20 mouse cellular contexts compared by ENCODE assay signal in the genomic region with DNA sequence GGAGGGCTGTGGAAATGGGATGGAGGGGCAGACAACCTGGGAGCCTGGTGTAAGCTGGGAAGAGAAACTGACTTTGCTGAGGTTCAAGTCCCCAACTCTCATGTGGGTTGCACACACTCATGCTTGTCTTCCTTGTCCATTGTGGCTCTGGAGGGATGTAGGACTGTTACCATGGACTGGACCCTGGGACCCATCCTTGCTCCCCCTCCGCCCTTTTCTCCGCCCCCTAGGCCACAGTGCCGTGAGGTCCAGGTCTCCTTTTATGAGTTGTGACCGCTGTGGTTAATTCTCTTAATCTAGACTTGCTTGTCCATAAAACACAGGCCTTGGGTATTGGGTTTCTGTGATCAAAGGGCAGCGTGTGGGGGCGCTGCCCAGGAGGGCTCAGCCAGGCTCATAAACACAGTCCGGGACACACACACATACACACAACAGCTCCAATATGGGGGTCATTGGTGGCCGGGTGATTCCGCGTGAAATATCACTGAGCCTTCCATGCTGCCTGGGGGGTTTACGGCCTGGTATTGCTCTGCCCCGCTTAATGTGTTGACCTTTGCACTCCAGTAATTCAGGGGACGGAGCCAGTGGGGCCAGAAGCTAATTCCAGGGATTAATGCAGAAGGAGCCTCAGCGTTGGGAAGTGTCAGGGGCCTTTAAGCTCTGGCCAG.
A peak's percentile ranks its signal among the peaks of the same experiment; 100 is the strongest.
DNase-seq lines count a peak whose midpoint lies in the region; ATAC-seq and TF ChIP-seq lines count a peak whose summit lies in the region.
"Had no signal": no experiment of that assay in that cellular context is flagged by ENCODE, and none has a peak within 500 bp of the region (broad histone marks: within the 10 kb centered on the region; RNA-seq: fewer than 3 reads in every experiment).

No protein-coding gene starts in this region.

- H3K4me3 ChIP-seq in gastrocnemius, adult 2 months = no peak overlapping the region
- H3K4me3 ChIP-seq in midbrain, embryonic 10.5 days = no peak overlapping the region
- H3K4me3 ChIP-seq in midbrain, embryonic 15.5 days = no peak overlapping the region
- no peak overlapping the region for H3K4me3 ChIP-seq in limb, embryonic 11.5 days (ENCODE audit: low read depth, low read length)
- H3K4me3 ChIP-seq: forebrain, embryonic 15.5 days; hindbrain, embryonic 12.5 days; liver, embryonic 13.5 days; neural tube, embryonic 15.5 days had no signal

- no peak for DNase-seq in gastrocnemius, adult 2 months
- no peak for DNase-seq in gastrocnemius, postnatal 10 days
- peak; percentile 19 for DNase-seq in midbrain, embryonic 10.5 days (ENCODE audit: low spot score)
- peak; percentile 78 for DNase-seq in limb, embryonic 11.5 days (ENCODE audit: low spot score)
- DNase-seq in left cerebral cortex, postnatal 25 days (ENCODE audit: low spot score in 2 of 2) = no peak
- DNase-seq in heart, adult 18-20 months = no peak
- DNase-seq in urinary bladder, postnatal 14 days (ENCODE audit: low spot score) = no peak
- DNase-seq: adrenal gland, adult 8-10 months; cerebellum, adult 18-20 months; cerebellum, postnatal 14 days; gastrocnemius, postnatal 36 days; kidney, adult 8-10 months; liver, embryonic 13.5 days; lung, embryonic 14.5 days; thymus, postnatal 14 days had no signal

- no peak overlapping the region for H3K4me2 ChIP-seq in midbrain, embryonic 15.5 days
- no peak overlapping the region for H3K4me2 ChIP-seq in limb, embryonic 11.5 days (ENCODE audit: low read depth, severe bottlenecking)
- H3K4me2 ChIP-seq: forebrain, embryonic 15.5 days; hindbrain, embryonic 12.5 days; liver, embryonic 13.5 days; lung, embryonic 14.5 days; neural tube, embryonic 15.5 days had no signal

- peaks cover 14% of the 10 kb centered on the region for H3K4me1 ChIP-seq in midbrain, embryonic 10.5 days
- no peaks in the 10 kb centered on the region for H3K4me1 ChIP-seq in midbrain, embryonic 15.5 days
- peaks cover 3% of the 10 kb centered on the region; the same call in 1 of the 2 replicates for H3K4me1 ChIP-seq in limb, embryonic 11.5 days (ENCODE audit: control insufficient read depth, insufficient read depth, low read length)
- H3K4me1 ChIP-seq: forebrain, embryonic 15.5 days; hindbrain, embryonic 12.5 days; liver, embryonic 13.5 days had no signal

- H3K27ac ChIP-seq in gastrocnemius, adult 2 months = peak overlapping the region; percentile 25; the same call in 1 of the 2 replicates
- H3K27ac ChIP-seq in midbrain, embryonic 10.5 days (replicated peaks) = no peak overlapping the region
- H3K27ac ChIP-seq in midbrain, embryonic 15.5 days = no peak overlapping the region
- no peak overlapping the region for H3K27ac ChIP-seq in limb, embryonic 11.5 days (replicated peaks; ENCODE audit: low read depth, low read length)
- H3K27ac ChIP-seq: forebrain, embryonic 15.5 days; hindbrain, embryonic 12.5 days; liver, embryonic 13.5 days; neural tube, embryonic 15.5 days had no signal

- TF ChIP-seq CTCF in gastrocnemius, adult 2 months (IDR thresholded peaks at IDR 0.05) = no peak

- no peak for ATAC-seq in midbrain, embryonic 15.5 days (replicated peaks)
- ATAC-seq in limb, embryonic 11.5 days (ENCODE audit: insufficient number of reproducible peaks, low FRiP score, low TSS enrichment, low read depth) = peak; percentile 70
- ATAC-seq: activated CD4-positive, CD25-positive, alpha-beta regulatory T cell, adult 4 months; forebrain, embryonic 15.5 days had no signal

- intact Hi-C loops in gastrocnemius, adult 2 months (cut with DNase I) = no loop called here
- intact Hi-C loops in left cerebral cortex, postnatal 25 days (cut with DNase I) = no loop called here

- 43% methylated on average over 14 of the region's 14 CpGs for WGBS in midbrain, embryonic 10.5 days
- WGBS in midbrain, embryonic 15.5 days = 47% methylated on average over 14 of the region's 14 CpGs
- 5% methylated on average over 14 of the region's 14 CpGs for WGBS in limb, embryonic 11.5 days

- H3K36me3 ChIP-seq in midbrain, embryonic 10.5 days = no peaks in the 10 kb centered on the region
- no peaks in the 10 kb centered on the region for H3K36me3 ChIP-seq in midbrain, embryonic 15.5 days (replicated peaks)
- no peaks in the 10 kb centered on the region for H3K36me3 ChIP-seq in limb, embryonic 11.5 days (ENCODE audit: control insufficient read depth, insufficient read depth, low read length)
- H3K36me3 ChIP-seq: forebrain, embryonic 15.5 days; hindbrain, embryonic 12.5 days; liver, embryonic 13.5 days; neural tube, embryonic 15.5 days had no signal

- no peaks in the 10 kb centered on the region for H3K9me3 ChIP-seq in midbrain, embryonic 10.5 days (replicated peaks)
- no peaks in the 10 kb centered on the region for H3K9me3 ChIP-seq in midbrain, embryonic 15.5 days
- H3K9me3 ChIP-seq in limb, embryonic 11.5 days (ENCODE audit: control insufficient read depth, low read length) = no peaks in the 10 kb centered on the region
- H3K9me3 ChIP-seq: forebrain, embryonic 15.5 days; hindbrain, embryonic 12.5 days; liver, embryonic 13.5 days; neural tube, embryonic 15.5 days had no signal

- H3K27me3 ChIP-seq in midbrain, embryonic 10.5 days (ENCODE audit: low read depth, poor library complexity, severe bottlenecking) = no peaks in the 10 kb centered on the region; the same call in 1 of the 2 replicates
- no peaks in the 10 kb centered on the region for H3K27me3 ChIP-seq in midbrain, embryonic 15.5 days (replicated peaks)
- H3K27me3 ChIP-seq in limb, embryonic 11.5 days (ENCODE audit: control insufficient read depth, insufficient read depth, low read length) = peaks cover 20% of the 10 kb centered on the region
- H3K27me3 ChIP-seq: forebrain, embryonic 15.5 days; hindbrain, embryonic 12.5 days; liver, embryonic 13.5 days; neural tube, embryonic 15.5 days had no signal

- H3K9ac ChIP-seq in midbrain, embryonic 15.5 days = no peak overlapping the region
- H3K9ac ChIP-seq in limb, embryonic 11.5 days (ENCODE audit: low read length) = no peak overlapping the region
- H3K9ac ChIP-seq: forebrain, embryonic 15.5 days; hindbrain, embryonic 12.5 days; liver, embryonic 13.5 days; lung, embryonic 14.5 days; neural tube, embryonic 15.5 days had no signal

Comparison
In these comparisons a context has a peak if more than half of its experiments do, and no peak if none do; other contexts are left out.
1. DNase-seq: peak in midbrain, embryonic 10.5 days (single experiment) and limb, embryonic 11.5 days (single experiment); none in gastrocnemius, adult 2 months (single experiment), gastrocnemius, postnatal 10 days (single experiment), left cerebral cortex, postnatal 25 days (0 of 2), heart, adult 18-20 months (0 of 2) and urinary bladder, postnatal 14 days (single experiment).